Mouse (Mus musculus) inflammation-experienced regulatory T-cells, adult 6 months (primary cell): ENCODE measurements around the gene Gopc. TPM values are rescaled to one million over a fixed set of nuclear protein-coding genes. Genes with fewer than 3 reads are reported as not detected.
"Not testable (repeated sequence)": the region's sequence is repeated elsewhere in the genome, so short reads cannot be mapped to it uniquely, and the experiment has no call there.

Experiments
- ATAC-seq: one replicate; pipeline ENCODE4 v1.8.0; 2017
- polyA plus RNA-seq, 3 experiments: library from polyadenylated mRNA; unstranded; fragments of 100-300 nt; shearing (Covaris generic); gene quantifications; one replicate each; pipeline ENCODE4 v1.2.1; 2017

Gene Gopc
- polyA plus RNA-seq, 3 experiments from 2014 or later, result 5.5 to 8.1 (median 6.0) TPM

DNA sequence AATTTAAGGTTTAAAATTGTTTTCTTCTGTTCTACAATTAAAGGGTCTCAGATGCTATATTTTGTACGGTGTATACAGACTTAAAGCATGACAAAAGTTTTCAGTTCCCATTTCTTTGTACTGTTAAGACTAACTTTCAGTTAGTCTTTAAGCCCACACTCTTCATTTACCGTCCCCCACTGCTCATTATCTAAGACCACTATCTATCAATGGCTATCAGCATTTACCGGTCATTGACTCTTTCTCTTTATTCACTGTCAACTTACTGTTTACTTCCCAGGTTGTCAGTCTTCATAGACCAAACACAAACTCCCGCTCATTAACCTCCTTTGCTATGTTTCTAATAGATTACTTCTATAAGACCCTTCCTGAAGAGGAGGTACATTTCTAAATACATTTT, 5.3 kb upstream of the Gopc start:
- no peak for ATAC-seq

DNA sequence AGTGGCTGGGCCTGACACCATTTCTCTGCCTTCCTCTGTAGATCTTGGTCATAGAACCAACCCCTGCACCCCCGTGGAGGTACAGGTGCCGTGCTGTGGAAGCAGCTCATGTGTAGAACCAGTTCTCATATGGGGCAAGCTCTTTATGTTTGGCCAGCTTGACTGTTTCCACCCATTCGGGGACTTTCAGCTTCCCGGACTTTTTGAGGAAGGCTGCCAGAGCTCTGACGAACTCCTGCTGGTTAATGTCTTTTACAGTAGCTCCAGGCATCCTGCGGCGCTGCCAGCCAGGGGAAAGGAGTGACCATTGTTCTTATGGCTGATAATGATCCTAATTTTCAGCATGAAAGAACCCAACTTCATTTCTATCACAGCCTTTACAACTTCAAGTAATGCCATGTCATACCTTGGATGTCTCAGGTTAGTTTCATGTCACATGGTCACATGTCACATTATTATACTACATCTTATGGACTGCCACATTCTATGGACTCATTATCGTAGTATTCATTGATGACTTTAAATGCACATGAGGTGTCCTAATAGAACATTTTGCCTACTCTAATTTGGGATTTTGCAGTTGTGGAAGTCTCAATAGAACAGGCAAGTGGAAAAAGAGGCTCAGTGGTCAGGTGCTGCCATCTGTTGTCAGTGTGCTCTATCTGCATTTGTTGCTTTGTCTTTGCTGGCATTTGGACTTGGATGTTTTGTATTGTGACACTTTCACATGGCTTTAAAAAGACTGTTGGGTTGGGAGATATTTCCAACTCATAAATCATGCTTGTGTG, 3.1 kb upstream of the Gopc start:
- ATAC-seq, result peak; percentile 15

DNA sequence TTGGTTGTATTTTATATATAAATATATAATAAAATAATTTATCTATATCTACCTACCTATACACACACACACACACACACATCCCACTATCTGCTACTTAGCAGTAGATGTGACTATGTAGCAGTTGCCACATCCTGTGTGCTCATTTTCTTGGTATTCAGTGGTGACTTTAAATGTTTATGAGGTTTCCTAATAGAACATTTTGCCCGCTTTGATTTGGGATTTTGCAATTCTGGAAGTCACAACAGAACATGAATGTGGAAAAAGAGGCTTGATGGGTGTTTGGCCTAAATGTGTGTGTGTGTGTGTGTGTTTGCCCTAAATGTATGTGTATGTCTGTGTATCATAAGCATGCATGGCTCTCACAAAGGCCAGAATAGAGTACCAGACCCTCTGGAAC, 1.6 kb upstream of the Gopc start:
- no peak for ATAC-seq

DNA sequence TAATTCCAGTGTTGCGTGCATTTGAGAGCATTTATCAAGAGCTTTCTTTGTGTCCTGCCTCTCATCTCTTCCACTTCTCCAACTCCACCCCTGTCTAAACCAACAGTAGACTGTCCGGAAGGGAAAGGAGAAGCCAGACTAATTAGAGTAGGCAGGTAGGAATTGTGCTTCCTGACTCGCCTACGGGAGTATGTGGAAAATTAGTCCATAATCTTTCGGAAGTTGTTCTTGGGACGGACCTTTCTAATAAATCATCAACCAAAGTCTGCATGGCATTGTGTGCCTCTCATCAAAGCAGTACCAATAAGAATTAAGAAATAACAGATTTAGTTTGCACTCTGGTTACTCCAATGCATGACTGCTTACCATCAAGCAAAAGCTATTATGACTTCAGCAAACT, 1.1 kb upstream of the Gopc start:
- no peak for ATAC-seq

DNA sequence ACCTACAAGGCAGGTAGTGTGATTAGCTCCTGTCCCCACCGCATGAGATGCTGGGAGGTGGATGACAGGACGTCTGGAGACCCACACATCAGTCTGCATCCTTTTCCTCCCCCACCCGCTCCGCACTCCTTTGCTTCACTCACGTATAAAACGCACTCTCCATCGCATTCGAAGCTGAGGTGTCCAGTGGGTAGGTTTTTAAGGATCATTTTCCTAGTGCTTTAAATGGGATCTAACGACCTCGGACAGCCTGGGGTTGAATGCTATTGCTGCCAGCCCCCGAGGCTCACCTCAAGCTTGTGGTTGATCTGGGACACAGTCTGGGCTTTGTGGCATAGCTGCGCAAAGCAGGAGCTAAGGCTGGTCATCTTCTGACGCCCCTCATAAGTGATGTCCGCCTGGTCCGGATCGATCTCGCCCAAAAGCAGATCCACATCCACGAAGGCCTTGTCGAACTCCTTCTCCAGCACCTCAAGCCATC, 563 bp downstream of the Gopc start:
- ATAC-seq, result peak; percentile 35

DNA sequence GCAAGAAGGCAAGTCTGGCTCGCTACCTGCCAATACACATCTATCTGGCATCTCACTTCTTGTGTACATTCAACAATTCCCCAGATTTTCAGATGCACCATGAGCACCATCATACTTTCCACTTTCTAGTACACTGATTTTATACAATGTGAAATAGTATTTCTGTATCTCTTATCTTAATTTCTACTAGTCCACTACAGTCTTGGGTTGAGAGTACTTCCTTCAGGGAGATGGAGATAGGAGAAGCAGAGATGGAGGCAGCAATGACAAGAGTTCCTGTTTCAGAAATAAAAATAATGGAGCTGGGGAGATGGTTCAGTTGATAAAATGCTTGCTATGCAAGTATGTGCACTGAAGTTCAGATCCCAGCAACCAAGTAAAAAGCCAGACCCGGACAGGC, 4.1 kb downstream of the Gopc start:
- ATAC-seq, result no peak

DNA sequence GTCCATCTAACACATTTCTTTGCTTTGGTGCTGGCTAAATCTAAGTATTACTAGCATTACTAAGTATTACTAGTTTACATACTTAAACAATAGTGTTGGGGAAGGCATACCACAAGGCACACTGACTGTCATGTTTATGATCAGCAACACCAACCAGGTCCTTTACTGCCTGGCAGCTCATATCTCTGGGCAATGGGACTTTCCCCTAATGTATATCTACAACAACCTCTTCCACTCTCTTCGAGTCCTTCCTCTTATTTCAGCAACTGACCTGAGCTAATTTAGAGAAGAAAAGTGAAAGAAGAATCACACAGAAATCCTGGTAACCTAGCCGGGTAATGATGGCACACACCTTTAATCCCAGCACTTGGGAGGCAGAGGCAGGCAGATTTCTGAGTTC, 5.5 kb downstream of the Gopc start:
- no peak for ATAC-seq

DNA sequence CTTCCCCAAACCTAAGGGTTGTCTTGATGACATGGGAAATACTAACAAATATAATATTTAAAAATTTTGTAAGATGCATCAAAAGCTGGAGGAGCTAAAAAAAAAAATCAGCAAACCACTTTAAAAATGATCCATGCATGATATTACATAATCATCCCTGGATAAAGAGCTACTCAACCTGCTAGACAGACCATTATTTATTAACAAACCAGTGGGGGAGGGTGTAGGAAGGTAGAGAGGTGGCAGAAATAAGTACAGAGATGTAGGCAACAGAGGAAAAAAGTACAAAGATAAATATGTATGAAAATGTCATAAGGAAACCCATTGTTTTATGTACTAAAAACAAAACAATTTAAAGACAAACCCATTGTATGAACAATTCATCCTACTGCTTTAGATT, 7.3 kb downstream of the Gopc start:
- ATAC-seq, result no peak

DNA sequence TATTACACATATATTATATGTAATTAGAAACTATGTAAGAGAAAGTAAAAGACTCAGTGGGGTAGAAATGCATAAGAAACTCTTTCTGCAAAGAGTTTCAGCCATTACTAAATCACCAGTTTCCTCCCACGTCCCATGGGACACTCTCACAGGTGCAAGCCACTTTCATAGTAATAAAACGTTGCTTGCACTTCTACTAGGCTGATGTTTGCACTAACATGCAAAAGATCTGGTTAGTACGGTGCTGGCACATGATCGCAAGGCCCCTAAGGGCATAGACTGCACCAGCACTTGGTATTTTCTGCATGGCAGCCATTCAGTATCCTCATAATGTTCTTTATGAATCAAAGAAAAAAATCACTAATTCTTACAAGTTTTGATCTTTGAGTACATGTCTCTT, 8.1 kb downstream of the Gopc start:
- no peak for ATAC-seq

DNA sequence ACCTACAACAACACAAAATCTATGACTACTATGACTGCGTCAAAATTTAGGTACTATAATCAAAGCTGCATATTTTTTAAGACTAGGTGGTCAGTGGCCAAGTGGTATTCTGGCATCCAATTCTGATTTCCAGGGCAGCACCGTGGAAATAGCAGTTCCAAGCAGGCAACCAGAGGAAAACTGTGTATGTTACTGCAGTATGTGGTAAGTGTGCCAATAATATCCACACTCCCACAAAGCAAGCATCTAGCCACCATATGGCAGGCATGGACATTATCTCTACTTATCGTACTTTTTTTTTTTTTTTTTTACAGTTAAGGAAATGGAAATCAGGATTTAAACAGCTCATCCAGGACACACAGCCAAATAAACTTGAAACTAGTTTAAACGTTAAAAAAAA, 13.5 kb downstream of the Gopc start:
- no peak for ATAC-seq

DNA sequence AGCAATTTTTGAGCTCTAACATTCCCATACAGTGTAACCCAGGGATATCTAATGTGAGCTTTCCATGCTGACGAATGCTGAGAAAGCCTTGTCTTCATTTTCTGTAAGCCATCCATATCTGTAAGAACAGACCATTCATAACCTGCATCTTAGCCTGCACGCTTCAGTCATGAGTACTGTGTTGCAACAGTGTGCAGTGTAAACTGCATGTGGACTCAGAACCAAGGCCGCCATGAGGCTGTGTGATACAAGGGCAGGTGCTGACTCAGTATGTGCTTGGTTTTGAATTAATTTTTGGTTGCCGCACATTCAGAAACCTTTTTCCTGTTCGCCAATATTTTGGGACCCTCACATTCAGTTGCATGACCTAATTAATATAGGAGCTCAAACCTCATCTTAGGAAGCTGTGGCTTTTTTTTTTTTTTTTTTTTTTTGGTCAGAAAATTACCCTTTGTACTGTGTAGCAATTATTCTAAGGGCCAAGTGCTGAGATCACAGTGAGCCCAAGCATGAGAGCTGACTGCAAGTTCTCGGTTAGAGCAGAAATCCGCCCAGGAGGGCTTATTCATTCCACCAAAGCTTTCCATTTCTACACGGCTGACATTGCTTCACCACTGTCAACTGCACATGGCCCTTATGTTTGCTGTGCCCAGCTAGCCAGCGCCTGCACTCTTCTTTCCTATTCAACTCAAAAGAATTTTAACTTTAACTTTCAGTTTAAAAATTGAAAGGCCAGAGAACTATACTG, 20.9 kb downstream of the Gopc start:
- ATAC-seq, result no peak

DNA sequence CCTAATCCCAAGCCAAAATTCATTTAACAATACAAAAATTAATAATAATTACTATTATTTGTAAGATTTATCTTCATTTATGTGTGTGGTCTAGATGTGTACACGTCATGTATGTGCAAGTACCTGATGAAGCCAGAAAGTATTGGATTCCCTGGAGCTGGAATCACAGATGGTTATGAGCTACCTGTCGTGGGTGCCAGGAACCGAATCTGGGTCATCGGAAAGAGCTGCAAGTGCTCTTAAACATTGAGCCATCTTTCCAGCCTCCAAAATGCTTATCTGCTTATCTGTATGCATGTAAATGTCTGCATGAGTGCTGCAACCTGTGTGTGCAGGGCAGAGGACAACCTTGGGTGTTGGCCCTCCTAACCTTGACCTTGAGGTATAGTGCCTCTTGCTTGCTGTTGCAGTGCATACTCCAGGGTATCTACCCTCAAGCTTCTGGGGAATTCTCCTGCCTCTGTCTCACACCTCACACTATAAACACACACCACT, 21.6 kb downstream of the Gopc start:
- no peak for ATAC-seq

DNA sequence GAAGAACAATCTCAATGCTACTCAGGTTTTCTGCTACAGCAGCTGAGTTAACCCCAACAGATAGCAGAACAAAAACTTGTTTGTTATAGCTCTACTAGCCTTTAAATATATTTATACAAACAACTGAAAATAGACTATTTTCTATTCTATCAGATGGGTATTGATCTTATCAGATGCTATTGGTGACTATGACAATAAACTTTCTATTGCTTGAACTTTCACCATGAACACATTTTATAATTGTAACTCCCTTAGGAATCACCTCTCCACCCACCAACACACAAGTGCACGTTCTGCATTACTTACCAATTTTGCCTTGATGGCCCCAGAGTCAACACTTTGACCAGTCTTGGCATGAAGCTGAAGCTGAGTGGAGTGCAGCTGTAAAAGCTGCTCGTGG, 23.5 kb downstream of the Gopc start, which contains the start of gene Gm26741:
Gm26741 (plus strand) TSS at position 301 of the 400 bp plus-strand sequence.
- ATAC-seq, result no peak

DNA sequence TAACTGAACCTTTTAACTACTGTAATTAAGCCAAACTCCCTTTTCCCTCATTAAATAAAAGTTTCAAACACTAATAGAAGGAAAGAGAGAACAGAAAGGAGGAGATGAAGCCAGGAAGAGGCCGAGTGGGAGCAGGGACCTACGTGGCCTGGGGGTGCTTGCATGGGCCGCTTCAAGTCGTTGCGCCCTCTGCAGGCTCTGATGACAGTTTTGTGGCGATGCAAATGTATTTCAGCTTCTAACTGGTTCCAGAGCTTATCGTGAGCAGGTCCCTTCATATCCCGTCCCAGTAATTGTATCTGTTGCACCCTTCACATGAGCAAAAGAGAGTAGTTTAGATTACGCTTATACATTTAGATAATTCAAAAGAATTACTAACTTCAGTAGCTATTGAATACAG, 28.7 kb downstream of the Gopc start:
- no peak for ATAC-seq

DNA sequence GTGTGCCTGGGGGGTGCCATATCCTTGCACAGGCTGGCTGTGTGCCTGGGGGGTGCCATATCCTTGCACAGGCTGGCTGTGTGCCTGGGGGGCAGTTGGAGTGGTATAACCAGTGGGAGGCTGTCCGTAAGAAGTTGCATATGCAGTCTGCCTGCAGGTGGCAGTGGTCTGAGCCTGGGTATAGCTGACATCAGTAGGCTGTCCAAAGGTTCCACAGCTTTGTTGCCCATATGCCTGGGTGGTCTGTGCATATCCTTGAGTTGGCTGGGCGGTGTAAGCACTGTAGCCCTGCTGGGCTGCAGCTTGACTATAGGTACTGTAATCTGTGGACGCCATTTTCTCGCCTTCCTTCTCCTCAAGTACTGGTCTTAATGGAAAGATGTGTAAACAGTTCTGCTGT, 38.6 kb downstream of the Gopc start:
- ATAC-seq, result not testable (repeated sequence)

DNA sequence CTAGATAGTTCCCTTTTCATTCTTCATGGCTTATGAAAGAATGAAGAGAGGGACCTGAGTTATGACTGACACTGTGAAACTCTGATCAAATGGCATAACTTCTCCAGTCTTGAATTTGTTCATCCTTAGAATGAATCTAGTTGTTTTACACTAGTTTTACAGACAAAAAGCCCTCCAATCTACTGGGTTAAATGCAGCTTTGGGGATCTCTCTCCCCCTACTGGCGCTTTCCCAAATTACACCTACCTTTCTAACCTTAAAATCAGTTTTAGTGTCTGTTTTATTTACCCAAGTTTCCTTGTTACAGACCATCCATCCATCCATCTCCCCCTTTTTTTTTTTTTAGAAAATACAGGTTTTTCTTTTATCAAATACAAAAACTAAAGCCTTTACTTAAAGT, 50.9 kb downstream of the Gopc start:
- ATAC-seq, result no peak

DNA sequence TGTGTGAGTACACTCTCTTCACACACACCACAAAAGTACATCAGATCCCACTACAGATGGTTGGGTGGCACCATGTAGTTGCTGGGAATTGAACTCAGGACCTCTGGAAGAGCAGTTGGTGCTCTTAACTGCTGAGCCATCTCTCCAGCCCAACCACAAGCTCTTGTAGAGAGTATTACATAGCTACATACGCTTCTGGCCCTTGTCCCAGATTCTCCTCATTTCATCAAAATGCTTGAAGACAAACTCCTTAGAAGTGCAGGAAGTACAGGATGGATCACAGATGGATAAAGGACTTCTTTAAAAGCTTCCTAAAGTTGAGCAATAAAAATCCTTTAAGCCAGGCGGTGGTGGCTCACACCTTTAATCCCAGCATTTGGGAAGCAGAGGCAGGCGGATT, 60.0 kb downstream of the Gopc start:
- no peak for ATAC-seq

DNA sequence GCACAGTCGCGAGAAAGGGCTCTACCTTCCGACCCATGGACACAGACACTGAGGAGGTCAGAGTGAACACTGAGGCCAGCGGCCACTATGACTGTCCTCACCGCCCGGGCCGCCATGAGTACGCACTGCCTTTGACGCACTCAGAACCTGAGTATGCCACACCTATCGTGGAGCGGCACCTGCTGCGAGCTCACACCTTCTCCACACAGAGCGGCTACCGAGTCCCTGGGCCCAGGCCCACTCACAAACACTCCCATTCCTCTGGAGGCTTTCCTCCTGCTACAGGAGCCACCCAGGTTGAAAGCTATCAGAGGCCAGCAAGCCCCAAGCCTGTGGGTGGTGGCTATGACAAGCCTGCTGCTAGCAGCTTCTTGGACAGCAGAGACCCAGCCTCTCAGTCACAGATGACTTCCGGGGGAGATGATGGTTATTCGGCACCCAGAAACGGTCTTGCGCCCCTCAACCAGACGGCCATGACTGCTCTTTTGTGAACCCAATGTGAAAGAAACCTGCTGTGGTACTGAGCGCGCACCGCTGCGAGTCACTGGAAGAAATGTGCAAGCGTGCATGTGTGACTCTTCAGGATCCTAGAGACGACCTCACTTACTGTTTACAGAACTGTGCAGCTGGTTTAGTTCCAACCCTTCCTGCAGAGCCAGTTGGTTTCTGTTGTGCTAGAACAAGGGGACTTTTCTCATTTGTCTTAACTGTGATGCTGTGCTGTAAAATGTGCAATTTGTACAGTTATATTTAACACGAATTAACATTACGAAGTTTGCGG, 62.2 kb downstream of the Gopc start:
- ATAC-seq, result no peak

DNA sequence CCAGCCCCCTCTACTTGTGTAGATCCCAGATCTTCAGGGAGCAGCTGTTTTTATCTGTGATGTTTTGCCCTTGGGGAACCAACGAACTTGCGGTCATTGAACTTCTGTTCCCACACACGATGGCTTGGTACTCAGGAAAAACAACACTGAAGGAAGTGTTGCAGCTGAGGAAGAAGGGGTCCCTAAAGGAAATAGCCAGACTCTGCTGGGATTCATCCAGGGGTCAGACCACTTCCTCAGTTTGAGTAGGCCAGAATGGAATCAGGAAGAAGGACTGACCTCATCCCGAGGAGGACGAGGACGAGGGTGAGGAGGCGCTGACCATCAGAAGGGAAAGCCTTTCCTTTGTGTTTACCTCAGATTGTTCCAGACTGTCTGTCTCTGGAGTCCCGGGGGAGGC, 72.7 kb downstream of the Gopc start:
- no peak for ATAC-seq

DNA sequence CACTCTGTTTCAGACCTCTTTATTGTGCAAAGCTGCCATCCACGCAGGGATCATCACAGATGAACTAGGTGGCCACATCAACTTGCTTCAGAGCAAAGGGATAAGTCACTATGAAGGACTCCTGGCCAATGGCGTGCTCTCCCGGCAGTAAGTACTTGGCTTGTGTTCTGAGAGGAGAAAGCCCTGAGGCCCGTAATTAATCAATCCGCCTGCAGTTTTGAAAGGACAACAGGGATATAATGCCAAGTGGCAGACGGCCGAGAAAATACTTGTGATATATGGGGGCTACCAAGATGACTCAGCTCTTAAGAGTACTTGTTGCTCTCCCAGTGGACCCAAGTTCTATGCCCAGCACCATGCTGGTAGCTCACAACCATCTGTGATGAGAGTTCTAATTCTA, 77.3 kb downstream of the Gopc start:
- ATAC-seq, result no peak

DNA sequence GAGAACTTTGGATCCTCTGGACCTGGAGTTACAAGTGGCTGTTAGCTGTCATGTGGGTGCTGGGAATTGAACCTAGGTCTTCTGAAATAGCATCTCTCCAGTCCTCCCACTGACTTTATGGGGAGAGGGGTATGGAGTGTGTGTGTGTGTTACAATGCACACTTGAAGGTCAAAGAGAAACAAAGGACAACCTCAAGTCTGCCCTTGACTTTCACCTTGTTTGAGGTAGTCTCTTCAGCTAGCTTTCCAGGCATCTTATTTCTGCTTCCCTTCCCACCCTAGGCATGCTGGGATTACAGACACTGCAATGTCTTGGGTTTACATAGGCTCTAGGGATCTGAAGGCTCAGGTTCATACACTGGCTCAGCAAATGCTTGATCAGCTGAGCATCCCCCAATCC, 79.7 kb downstream of the Gopc start:
- no peak for ATAC-seq

DNA sequence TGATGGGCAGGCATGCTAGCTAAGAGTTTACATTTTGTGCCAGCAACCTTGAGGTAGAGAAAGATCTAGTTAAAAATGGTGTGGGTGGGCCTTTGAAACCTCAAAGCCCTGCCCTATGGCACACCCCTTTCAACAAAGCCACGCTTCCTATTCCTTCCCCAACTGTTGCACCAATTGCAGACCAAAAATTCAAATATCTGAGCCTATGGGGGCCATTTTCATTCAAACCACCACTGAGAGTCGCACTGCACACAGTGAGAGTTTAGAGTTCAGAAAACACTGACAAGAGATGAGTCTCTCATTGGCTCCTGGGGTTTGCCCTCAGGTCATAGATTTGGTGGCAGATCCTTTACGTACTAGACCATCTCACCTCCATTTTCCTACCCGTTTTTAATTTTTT, 80.2 kb downstream of the Gopc start:
- ATAC-seq, result no peak

DNA sequence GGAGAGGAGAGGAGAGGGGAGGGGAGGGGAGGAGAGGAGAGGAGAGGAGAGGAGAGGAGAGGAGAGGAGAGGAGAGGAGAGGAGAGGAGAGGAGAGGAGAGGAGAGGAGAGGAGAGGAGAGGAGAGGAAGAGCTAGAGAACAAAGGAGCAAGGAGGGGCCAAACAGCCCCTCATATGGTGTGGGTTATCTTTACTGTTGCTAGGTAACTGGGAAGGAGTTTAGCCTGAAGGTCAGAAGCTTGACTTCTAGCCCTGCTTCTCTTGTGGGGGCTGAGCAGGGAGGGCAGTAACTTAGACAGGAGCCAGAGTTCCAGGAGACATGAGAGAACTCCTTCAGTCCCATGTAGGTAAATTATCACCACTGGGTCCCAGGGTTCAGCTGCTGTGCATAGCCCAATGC, 83.4 kb downstream of the Gopc start:
- not testable (repeated sequence) for ATAC-seq
